Comparison of ENCODE assay signal across 26 mouse cellular contexts in the genomic region with DNA sequence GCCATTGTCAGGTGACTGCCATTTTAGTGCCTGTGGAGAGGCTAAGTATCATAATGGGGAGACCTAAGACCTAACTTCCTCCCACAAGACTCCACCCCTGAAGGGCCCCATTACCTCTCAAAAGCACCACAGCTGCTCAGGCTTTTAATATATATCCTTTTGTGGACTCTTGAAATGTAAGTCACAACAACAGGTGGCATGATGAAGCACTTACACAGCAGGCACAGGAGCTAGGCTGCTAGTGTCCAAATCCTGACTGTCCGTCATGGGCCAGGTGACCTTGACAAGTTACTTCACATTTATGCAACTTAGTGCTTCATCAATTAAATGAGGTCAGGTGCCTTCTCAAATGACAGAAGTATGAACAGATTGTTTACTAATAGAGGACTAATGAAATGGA. TPM values are rescaled to one million over a fixed set of nuclear protein-coding genes. Genes with fewer than 3 reads are reported as not detected.
DNase-seq lines count a peak whose midpoint lies in the region; ATAC-seq and TF ChIP-seq lines count a peak whose summit lies in the region.
"Had no signal": no experiment of that assay in that cellular context is flagged by ENCODE, and none has a peak within 500 bp of the region (broad histone marks: within the 10 kb centered on the region; RNA-seq: fewer than 3 reads in every experiment).

No protein-coding gene starts in this region.

- peak; percentile 6 for DNase-seq in hindbrain, embryonic 14.5 days (ENCODE audit: low spot score)
- no peak for DNase-seq in hindbrain, postnatal 0 days (ENCODE audit: low spot score)
- peak; percentile 24 for DNase-seq in CD4-positive, CD25-positive, alpha-beta regulatory T cell, adult 2 months (ENCODE audit: low read depth, low spot score)
- no peak for DNase-seq in heart, postnatal 25 days (ENCODE audit: low spot score)
- DNase-seq: adrenal gland, postnatal 25 days; cerebellum, adult 2 months; cerebellum, postnatal 14 days; gastrocnemius, postnatal 36 days; heart, adult 18-20 months; heart, postnatal 4 days; kidney, adult 18-20 months; kidney, postnatal 25 days; liver; lung, adult 2 months; lung, postnatal 10 days; thymus, postnatal 25 days had no signal

- no peaks in the 10 kb centered on the region for H3K9me3 ChIP-seq in hindbrain, embryonic 14.5 days (ENCODE audit: control insufficient read depth, low read length)
- no peaks in the 10 kb centered on the region for H3K9me3 ChIP-seq in hindbrain, postnatal 0 days (ENCODE audit: low read length)
- H3K9me3 ChIP-seq: hindbrain, embryonic 13.5 days; kidney, embryonic 15.5 days; neural tube, embryonic 13.5 days had no signal

- no peak for TF ChIP-seq CTCF in hindbrain, postnatal 0 days (IDR thresholded peaks at IDR 0.05; ENCODE audit: low read depth)

- intact Hi-C loops in heart, postnatal 25 days (cut with DNase I), result no loop called here

- H3K4me1 ChIP-seq in hindbrain, embryonic 14.5 days (replicated peaks; ENCODE audit: control insufficient read depth, insufficient read depth, low read length), result no peaks in the 10 kb centered on the region
- no peaks in the 10 kb centered on the region for H3K4me1 ChIP-seq in hindbrain, postnatal 0 days (ENCODE audit: insufficient read depth, low read length)
- H3K4me1 ChIP-seq: hindbrain, embryonic 13.5 days; kidney, embryonic 15.5 days had no signal

- 84% methylated on average over 1 of the region's 1 CpGs for WGBS in hindbrain, embryonic 14.5 days
- WGBS in hindbrain, postnatal 0 days, result 86% methylated on average over 1 of the region's 1 CpGs

- H3K4me2 ChIP-seq in hindbrain, embryonic 14.5 days (replicated peaks), result no peak overlapping the region
- H3K4me2 ChIP-seq in hindbrain, postnatal 0 days (ENCODE audit: low read depth, low read length), result no peak overlapping the region
- H3K4me2 ChIP-seq: heart, embryonic 11.5 days; hindbrain, embryonic 13.5 days; kidney, embryonic 15.5 days; midbrain, embryonic 11.5 days; neural tube, embryonic 13.5 days had no signal

- H3K36me3 ChIP-seq in hindbrain, embryonic 14.5 days (replicated peaks; ENCODE audit: control insufficient read depth, insufficient read depth), result no peaks in the 10 kb centered on the region
- no peaks in the 10 kb centered on the region for H3K36me3 ChIP-seq in hindbrain, postnatal 0 days (ENCODE audit: insufficient read depth, low read length)
- H3K36me3 ChIP-seq: hindbrain, embryonic 13.5 days; kidney, embryonic 15.5 days; neural tube, embryonic 13.5 days had no signal

- ATAC-seq in hindbrain, embryonic 14.5 days (ENCODE audit: low FRiP score), result no peak
- ATAC-seq in hindbrain, postnatal 0 days, result no peak
- peak; percentile 42 for ATAC-seq in activated CD4-positive, CD25-positive, alpha-beta regulatory T cell, adult 4 months
- no peak for ATAC-seq in megakaryocyte progenitor cell, adult 5-6 weeks (replicated peaks; ENCODE audit: poor library complexity)
- ATAC-seq: forebrain, embryonic 14.5 days; midbrain, embryonic 16.5 days had no signal

- no peak overlapping the region for H3K9ac ChIP-seq in hindbrain, embryonic 14.5 days
- no peak overlapping the region for H3K9ac ChIP-seq in hindbrain, postnatal 0 days (replicated peaks; ENCODE audit: low read length)
- H3K9ac ChIP-seq: hindbrain, embryonic 13.5 days; kidney, embryonic 15.5 days; liver, embryonic 14.5 days; neural tube, embryonic 13.5 days had no signal

- no peaks in the 10 kb centered on the region for H3K27me3 ChIP-seq in hindbrain, embryonic 14.5 days (ENCODE audit: control insufficient read depth, insufficient read depth, low read length)
- no peaks in the 10 kb centered on the region for H3K27me3 ChIP-seq in hindbrain, postnatal 0 days (ENCODE audit: insufficient read depth, low read length)
- H3K27me3 ChIP-seq: hindbrain, embryonic 13.5 days; kidney, embryonic 15.5 days; neural tube, embryonic 13.5 days had no signal

- H3K4me3 ChIP-seq in hindbrain, embryonic 14.5 days (replicated peaks; ENCODE audit: low read length), result no peak overlapping the region
- no peak overlapping the region for H3K4me3 ChIP-seq in hindbrain, postnatal 0 days (ENCODE audit: low read length)
- H3K4me3 ChIP-seq: hindbrain, embryonic 13.5 days; kidney, embryonic 15.5 days; neural tube, embryonic 13.5 days had no signal

- H3K27ac ChIP-seq in hindbrain, embryonic 14.5 days, result no peak overlapping the region
- H3K27ac ChIP-seq in hindbrain, postnatal 0 days, result no peak overlapping the region
- H3K27ac ChIP-seq: hindbrain, embryonic 13.5 days; kidney, embryonic 15.5 days; liver, embryonic 14.5 days; neural tube, embryonic 13.5 days had no signal

RNA-seq across cellular contexts. Expression of a gene that starts 57.2 kb away (rescaled TPM):
- polyA plus RNA-seq in hindbrain, embryonic 14.5 days (2014; fragmentation: Nextera tagmentation; extraction: Ambion mirVana), result 105 and 112 TPM in 2 replicates
- 120 and 121 TPM in 2 replicates for total RNA-seq in hindbrain, postnatal 0 days (2014; rRNA removed)
- polyA plus RNA-seq in hindbrain, postnatal 0 days (2015; fragmentation: Nextera tagmentation; extraction: Ambion mirVana), result 94.9 and 95.2 TPM in 2 replicates
- 100 to 1,000 TPM in 1 of 2 experiments, 10 to 100 TPM in 1; 78.3 to 103 TPM for polyA plus RNA-seq in activated CD4-positive, CD25-positive, alpha-beta regulatory T cell, adult 4 months (2017; shearing (Covaris generic))
- total RNA-seq in heart, postnatal 25 days (2021), result 10 to 100 TPM; 29.1 to 42.5 TPM
- total RNA-seq in megakaryocyte progenitor cell, adult 5-6 weeks (2015), result 5.1 and 5.9 TPM in 2 replicates
- total RNA-seq in megakaryocyte progenitor cell, adult 5-6 weeks (2017), result 7.7 and 10.1 TPM in 2 replicates

Comparison
In these comparisons a context has a peak if more than half of its experiments do, and no peak if none do; other contexts are left out.
1. DNase-seq: peak in hindbrain, embryonic 14.5 days (single experiment) and CD4-positive, CD25-positive, alpha-beta regulatory T cell, adult 2 months (single experiment); none in hindbrain, postnatal 0 days (single experiment) and heart, postnatal 25 days (single experiment).